Mouse (Mus musculus) ES-CJ7 (cell line): ENCODE results near the gene Dmrt3.
A peak's percentile ranks its signal among the peaks of the same experiment; 100 is the strongest.

Experiments
- DNase-seq: peaks from one replicate; pipeline ENCODE4 v3.0.0; 2011; ENCODE audit warnings: low read depth, low spot score

The Dmrt3 gene

DNA sequence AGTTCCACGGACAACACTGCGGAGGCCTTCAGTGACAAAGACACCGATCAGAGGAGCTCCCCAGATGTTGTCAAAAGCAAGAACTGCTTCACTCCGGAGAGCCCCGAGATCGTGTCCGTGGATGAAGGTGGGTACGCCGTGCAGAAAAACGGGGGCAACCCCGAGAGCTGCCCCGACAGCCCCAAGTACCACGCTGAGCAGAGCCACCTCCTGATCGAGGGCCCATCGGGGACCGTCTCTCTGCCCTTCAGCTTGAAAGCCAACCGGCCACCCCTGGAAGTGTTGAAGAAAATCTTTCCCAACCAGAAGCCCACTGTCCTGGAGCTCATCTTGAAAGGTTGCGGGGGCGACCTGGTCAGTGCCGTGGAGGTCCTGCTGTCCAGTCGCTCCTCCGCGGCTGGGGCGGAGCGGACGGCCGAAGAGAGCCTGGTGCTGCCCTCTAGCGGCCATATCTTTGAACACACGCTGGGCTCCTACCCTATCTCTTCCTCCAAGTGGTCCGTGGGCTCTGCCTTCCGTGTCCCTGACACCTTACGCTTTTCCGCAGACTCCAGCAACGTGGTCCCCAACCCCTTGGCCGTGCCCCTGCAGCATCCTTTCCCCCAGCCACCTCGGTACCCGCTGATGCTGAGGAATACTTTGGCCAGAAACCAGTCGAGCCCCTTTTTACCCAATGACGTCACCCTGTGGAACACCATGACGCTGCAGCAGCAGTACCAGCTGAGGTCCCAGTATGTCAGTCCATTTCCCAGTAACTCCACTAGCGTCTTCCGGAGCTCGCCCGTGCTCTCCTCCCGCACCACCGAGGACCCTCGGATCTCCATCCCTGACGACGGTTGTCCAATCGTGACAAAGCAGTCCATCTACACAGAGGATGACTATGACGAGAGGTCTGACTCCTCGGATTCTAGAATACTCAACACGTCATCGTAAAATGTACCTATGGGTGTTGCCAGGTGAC lies 12.5 kb downstream of the Dmrt3 start:
- DNase-seq, result peak; percentile 60

- peak; percentile 55 for DNase-seq
These were observed 18.4 kb downstream of the Dmrt3 start for GRCm38 (mm10) chr19:25628490-25628889.

DNA sequence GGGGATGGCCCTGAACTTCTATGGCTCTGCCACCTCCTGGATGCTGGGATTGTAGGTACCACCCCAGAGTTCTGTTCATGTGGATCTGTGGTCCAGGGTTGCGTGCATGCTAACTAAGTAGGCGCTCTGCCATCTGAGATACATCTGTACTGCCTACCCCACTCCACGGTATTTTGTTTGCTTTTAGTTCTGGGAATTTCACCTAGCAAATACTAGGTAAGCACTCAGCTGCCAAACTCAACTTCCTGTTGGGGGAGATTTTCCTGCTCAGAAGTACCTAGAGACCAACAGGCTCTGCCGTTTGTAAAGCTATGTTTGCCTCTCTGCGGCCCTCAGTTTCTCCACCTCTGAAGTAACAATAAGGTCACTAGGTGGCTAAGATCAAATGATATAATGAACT lies 25.0 kb downstream of the Dmrt3 start:
- no peak for DNase-seq

GRCm38 (mm10) chr19:25635622-25636244 lies 25.6 kb downstream of the Dmrt3 start:
- DNase-seq, result peak; percentile 71

DNA sequence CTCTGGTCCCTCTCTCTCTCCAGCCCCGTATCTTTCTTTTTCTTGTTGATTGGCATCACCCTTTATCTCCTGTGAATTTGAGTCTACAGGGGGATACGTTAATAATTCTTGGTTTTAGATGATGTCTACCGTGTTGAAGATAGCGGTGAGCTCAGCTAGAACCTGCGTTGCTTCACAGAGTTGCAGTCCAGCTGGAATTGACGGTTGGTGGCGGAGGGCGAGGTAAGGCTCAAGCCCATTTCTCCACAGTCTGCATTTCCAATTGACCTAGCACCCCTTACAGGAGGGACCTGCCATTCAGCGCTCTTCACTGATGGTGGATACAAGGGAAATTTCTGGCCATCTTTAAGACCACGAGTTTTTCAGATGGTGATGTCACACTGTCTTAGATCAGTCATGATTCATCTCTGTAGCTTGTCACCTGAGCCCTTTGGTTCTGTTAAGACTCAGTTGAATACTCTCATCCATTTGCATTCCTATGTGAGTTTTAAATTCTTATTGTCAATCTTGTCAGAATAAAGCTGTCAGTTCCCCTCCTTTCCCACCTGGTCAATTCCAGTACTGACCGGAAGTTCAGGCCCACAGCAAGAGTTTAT lies 28.8 kb downstream of the Dmrt3 start:
- no peak for DNase-seq

DNA sequence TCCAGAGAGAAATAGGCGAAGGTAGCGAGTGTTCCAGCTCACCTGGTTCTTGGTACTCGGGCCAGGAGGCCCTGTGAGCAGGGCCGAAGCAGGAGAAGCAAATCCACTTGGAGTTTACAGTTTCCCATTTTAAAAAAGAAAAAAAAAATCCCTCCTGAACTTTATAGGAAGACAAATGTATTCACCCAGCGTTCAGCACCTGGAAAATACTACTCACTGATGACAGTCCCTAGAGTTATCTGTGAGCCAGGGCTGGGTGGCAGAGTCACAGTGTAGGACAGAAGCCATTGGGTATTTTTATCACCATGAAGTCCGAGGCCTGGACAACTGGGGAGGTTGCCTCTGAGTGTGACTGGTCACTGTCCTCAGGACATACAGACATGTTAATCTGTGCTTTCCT lies 31.7 kb downstream of the Dmrt3 start:
- DNase-seq, result no peak

GRCm38 (mm10) chr19:25647136-25647535 lies 37.0 kb downstream of the Dmrt3 start:
- DNase-seq, result no peak

DNA sequence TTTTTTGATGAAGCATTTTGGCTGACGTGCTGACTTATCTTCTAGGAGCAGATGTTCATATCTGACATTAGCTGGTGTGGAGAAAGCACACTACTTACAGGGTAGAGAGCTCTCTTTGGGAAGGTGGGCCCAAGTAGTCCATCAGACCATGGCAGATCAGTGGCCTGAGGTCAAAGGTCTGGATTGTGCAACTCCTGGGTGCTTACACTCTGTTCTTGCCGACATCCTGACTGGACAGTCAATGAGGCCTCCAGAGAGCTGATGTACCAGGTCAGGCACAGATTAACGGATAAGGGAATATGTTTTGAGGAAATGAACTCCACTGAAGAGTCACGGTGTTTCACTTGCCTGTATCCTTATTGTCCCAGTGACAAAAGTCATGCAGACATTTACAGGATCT lies 38.6 kb downstream of the Dmrt3 start:
- DNase-seq, result no peak

- DNase-seq, result no peak
These were observed 40.4 kb downstream of the Dmrt3 start for GRCm38 (mm10) chr19:25650474-25650873.

DNA sequence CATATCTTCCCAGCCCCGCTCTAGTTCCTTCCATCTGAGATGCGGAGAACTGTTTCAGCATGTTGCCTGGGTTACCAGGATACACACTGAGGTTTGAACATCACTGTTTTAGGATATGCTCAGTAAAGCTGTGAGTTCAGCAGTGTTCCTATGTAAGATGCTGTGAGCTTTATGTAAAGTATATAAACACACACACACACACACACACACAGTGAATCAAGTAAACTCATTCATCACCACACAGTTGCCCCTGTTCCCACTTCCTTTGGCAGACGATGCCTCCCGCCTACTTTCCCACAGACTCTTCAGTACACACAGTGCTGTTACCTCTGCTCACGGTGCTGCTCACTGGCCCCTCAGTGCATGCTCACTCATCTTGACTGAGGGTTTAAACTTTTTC lies 42.5 kb downstream of the Dmrt3 start:
- DNase-seq, result no peak

DNA sequence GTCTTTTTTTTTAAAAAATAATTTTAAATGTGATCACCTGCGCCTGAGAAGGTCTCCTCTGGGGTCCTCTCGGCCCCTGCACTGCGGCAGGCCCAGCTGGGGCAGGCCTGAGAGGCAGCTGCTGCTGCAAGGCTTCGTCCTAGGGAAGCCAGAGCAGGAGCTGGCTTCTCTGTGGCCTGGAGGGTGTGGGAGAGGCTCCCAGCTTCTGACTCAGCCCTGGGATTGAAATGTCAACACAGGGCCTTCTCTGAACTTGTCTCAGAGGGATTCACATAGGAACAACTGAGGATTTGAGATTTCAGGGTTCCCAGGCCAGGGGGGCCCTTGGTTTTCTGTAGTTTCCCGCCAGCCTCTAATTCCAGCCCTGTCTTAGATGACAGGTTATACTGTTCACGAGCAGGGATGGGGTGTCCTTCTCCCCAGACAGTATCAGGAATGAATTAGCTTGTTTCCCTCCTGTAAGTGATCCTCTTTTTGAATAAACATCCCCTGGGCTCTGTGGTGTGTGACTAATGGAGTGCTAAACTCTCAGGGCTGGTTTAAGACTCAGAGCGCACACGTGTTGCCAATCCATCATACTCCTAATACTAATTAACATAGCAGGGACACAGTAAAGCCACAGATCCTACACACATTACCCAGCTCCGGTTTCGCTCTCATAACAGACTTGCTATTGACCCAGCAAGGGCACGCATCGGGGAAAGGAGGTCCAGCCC lies 44.1 kb downstream of the Dmrt3 start:
- DNase-seq, result no peak

- peak; percentile 38 for DNase-seq
These were observed 55.6 kb downstream of the Dmrt3 start for GRCm38 (mm10) chr19:25665486-25666339.

DNA sequence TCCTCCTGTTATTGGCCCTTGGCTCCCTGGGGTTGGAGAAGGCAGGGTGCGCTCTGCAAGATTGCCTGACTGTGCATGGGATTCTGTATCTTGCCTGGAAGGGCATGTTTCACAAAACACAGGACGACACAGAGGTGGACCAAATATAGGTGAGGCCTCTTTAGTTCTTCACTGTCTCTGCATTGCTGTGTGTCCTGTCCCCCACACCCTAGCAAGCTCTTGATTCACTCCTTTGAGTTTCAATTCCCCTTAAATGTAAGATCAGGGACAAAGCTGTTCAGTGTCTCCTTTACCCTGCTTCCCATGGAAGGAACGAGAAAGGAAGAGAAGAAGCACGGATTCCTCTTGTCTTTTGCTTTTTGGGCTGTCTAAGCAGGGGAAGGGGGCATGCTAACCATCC lies 57.7 kb downstream of the Dmrt3 start:
- no peak for DNase-seq

GRCm38 (mm10) chr19:25669593-25670248 lies 59.6 kb downstream of the Dmrt3 start:
- no peak for DNase-seq

- DNase-seq, result no peak
These were observed 60.6 kb downstream of the Dmrt3 start for GRCm38 (mm10) chr19:25670571-25671285.

- no peak for DNase-seq
These were observed 61.6 kb downstream of the Dmrt3 start for GRCm38 (mm10) chr19:25671681-25672080.

DNA sequence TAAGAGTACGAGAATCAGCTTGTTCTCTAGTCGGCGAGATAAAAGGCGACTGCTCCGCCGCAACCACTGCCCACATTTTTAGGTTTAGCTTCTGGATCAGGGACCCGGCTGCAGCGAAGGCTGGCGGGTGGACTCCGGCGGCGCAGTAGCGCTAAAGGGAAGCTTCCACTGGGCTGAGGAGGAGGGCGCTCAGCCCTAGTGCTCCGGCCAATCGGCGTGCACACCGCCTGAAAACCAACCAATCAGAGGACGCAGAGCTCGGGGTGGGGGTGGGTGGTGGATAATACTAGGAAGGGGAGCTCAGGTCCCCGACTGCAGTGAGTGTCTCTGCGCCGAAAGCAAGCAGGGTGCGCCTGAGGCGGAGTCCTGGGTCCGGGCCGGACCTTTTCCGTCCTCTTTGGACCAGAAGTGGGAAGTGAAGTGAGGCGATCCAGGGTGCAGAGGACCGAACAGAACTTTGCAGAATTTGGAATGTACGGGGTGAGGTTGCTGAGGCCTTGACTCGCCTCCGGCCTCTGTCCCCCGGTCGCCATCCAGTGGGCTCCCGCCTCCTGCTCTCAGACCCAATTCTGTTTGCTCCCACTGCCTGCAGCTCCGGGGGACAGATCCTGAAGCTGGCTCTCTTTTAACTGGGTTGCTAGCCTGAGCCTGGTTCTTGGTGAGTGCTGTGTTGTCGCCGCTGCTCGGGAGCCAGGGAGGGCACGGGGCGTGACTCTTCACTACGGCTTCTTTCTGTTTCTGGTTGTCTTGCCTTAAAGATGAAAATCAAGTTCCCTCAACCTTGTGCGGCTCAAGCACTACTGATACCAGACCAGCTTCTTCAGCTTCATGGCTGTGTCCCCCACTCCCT lies 62.2 kb downstream of the Dmrt3 start, which contains the start of gene Dmrt2:
Gene Dmrt2, plus strand, starts transcription at position 311 of the 850 bp plus-strand sequence.
- DNase-seq, result peak; percentile 95
